Mouse (Mus musculus) lung, postnatal 14 days (tissue): ENCODE measurements around the gene Tmem214.
"Not testable (repeated sequence)": the region's sequence is repeated elsewhere in the genome, so short reads cannot be mapped to it uniquely, and the experiment has no call there.

Source experiments
- DNase-seq: peaks from one replicate; pipeline ENCODE4 v3.0.0; 2021

The Tmem214 gene

GRCm38 (mm10) chr5:30879347-30879943 is 11.6 kb downstream of the Tmem214 start:
- DNase-seq, result no peak

GRCm38 (mm10) chr5:30881839-30882238 is 14.0 kb downstream of the Tmem214 start:
- not testable (repeated sequence) for DNase-seq

GRCm38 (mm10) chr5:30886209-30886608 is 18.4 kb downstream of the Tmem214 start:
- DNase-seq, result no peak

GRCm38 (mm10) chr5:30886731-30887130 is 18.9 kb downstream of the Tmem214 start:
- DNase-seq, result no peak

GRCm38 (mm10) chr5:30887331-30887761 is 19.5 kb downstream of the Tmem214 start:
- DNase-seq, result peak; percentile 64

GRCm38 (mm10) chr5:30887858-30888336 is 20.1 kb downstream of the Tmem214 start:
- DNase-seq, result peak; percentile 95

GRCm38 (mm10) chr5:30888337-30889087 is 20.7 kb downstream of the Tmem214 start, which contains the start of gene Agbl5:
Agbl5 (plus strand) TSS chr5:30888694.
- DNase-seq, result peak; percentile 92

GRCm38 (mm10) chr5:30889088-30889754 is 21.4 kb downstream of the Tmem214 start:
- no peak for DNase-seq

GRCm38 (mm10) chr5:30890375-30890774 is 22.6 kb downstream of the Tmem214 start:
- no peak for DNase-seq

GRCm38 (mm10) chr5:30901860-30902259 is 34.0 kb downstream of the Tmem214 start:
- DNase-seq, result no peak

- DNase-seq, result peak; percentile 98
Observed at GRCm38 (mm10) chr5:30907413-30908059, 39.7 kb downstream of the Tmem214 start, which contains the start of gene Ost4. Ost4 (minus strand) TSS chr5:30907788.

- peak; percentile 15 for DNase-seq
Observed at GRCm38 (mm10) chr5:30908426-30909299, 40.9 kb downstream of the Tmem214 start.

GRCm38 (mm10) chr5:30909300-30909659 is 41.5 kb downstream of the Tmem214 start:
- peak; percentile 8 for DNase-seq

- DNase-seq, result no peak
Observed at GRCm38 (mm10) chr5:30909863-30910262, 42.1 kb downstream of the Tmem214 start.

- no peak for DNase-seq
Observed at GRCm38 (mm10) chr5:30910481-30910880, 42.7 kb downstream of the Tmem214 start.

- peak; percentile 25 for DNase-seq
Observed at GRCm38 (mm10) chr5:30912156-30912555, 44.3 kb downstream of the Tmem214 start.

- DNase-seq, result peak; percentile 73
Observed at GRCm38 (mm10) chr5:30913060-30913841, 45.4 kb downstream of the Tmem214 start, which contains the start of gene Emilin1. Emilin1 (plus strand) TSS chr5:30913402.

GRCm38 (mm10) chr5:30914101-30914635 is 46.4 kb downstream of the Tmem214 start:
- no peak for DNase-seq

- no peak for DNase-seq
Observed at GRCm38 (mm10) chr5:30914849-30915248, 47.0 kb downstream of the Tmem214 start.

GRCm38 (mm10) chr5:30915456-30915855 is 47.6 kb downstream of the Tmem214 start:
- no peak for DNase-seq

- DNase-seq, result peak; percentile 86
Observed at GRCm38 (mm10) chr5:30915974-30916433, 48.2 kb downstream of the Tmem214 start.
